Mouse (Mus musculus) heart, adult 9 months (tissue): ENCODE measurements around the gene Znhit2.
A peak's percentile ranks its signal among the peaks of the same experiment; 100 is the strongest.

ENCODE experiments used
- DNase-seq, 2 experiments: peaks; one replicate each; pipeline ENCODE4 v3.0.0; 2022; ENCODE audit warnings: low spot score in 2 of 2

Znhit2 gene

GRCm38 (mm10) chr19:6046294-6047153, 14.5 kb upstream of the Znhit2 start, which contains the start of gene Syvn1:
Syvn1 (plus strand) TSS chr19:6046576.
- peak; percentile 95 to 98 for DNase-seq

- peak in 1 of 2 experiments; percentile 30 for DNase-seq
Observed at GRCm38 (mm10) chr19:6047154-6047898, 13.7 kb upstream of the Znhit2 start.

GRCm38 (mm10) chr19:6047899-6048166, 13.2 kb upstream of the Znhit2 start:
- DNase-seq, result no peak

- DNase-seq, result peak in 1 of 2 experiments; percentile 19
Observed at GRCm38 (mm10) chr19:6048681-6049410, 12.1 kb upstream of the Znhit2 start.

GRCm38 (mm10) chr19:6052516-6052915, 8.5 kb upstream of the Znhit2 start:
- no peak for DNase-seq

GRCm38 (mm10) chr19:6054296-6054695, 6.7 kb upstream of the Znhit2 start:
- DNase-seq, result no peak

- DNase-seq, result no peak
Observed at GRCm38 (mm10) chr19:6056696-6057095, 4.3 kb upstream of the Znhit2 start.

GRCm38 (mm10) chr19:6057313-6058096, 3.5 kb upstream of the Znhit2 start, which contains the start of the genes Mrpl49 and Fau:
Mrpl49 (minus strand) TSS chr19:6057785.
Fau (plus strand) TSS chr19:6057844.
- peak; percentile 99 for DNase-seq

DNA sequence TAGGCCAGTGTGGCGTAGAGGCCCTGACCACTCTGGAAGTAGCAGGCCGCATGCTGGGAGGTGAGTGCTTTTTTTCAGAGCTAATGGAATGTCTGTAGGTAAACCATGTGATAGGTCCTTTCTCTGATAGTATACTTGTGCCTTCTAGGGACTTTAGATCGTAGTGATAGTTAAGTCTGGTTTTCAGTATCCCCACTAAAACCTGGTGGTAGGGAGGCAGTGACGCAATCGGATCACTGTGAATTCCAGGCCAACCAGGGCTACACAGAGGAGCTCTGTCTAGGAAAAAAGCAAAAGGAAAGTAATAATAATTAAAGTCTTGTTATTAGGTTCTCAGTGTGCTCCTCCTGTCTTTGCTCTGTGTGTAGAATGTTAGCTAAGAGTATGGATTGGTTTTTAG, 2.5 kb upstream of the Znhit2 start:
- no peak for DNase-seq

DNA sequence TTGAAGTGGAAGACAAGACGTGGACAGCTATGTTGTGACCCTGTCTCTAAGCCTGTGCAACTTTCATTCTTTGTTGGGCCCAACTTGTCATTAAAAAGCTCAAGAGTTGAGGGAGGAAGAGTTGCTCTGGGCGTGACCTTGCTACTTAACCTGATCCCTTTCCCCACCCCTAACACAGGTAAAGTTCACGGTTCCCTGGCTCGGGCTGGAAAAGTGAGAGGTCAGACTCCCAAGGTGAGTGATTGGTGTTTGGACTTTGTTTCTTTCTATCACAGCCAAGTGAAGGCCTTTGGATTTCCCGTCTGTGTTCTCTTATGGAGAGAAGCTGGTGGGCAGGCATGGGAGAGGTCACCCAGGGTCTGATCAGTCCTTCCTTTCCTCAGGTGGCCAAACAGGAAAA, 2.0 kb upstream of the Znhit2 start:
- no peak for DNase-seq

- no peak for DNase-seq
Observed at GRCm38 (mm10) chr19:6061641-6062302, 780 bp downstream of the Znhit2 start.

- DNase-seq, result no peak
Observed at GRCm38 (mm10) chr19:6062418-6062817, 1.4 kb downstream of the Znhit2 start.

DNA sequence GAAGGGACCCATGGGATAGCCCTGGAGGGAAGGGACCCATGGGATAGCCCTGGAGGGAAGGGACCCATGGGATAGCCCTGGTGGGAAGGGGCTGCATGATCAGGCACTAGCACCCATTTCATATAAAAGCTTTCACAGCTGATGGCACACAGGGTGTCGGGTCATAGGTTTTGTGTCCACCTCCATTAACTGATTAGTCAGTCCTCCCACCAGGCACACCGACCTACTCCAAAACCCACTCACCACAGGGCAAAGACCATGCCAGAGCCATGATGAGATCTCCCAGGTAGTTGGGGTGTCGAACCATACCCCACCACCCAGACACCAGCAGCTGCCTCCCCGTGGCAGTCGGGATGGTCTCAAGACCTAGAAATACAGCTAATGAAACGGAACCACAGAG, 2.1 kb downstream of the Znhit2 start:
- no peak for DNase-seq

- DNase-seq, result no peak
Observed at GRCm38 (mm10) chr19:6066571-6066970, 5.6 kb downstream of the Znhit2 start.

DNA sequence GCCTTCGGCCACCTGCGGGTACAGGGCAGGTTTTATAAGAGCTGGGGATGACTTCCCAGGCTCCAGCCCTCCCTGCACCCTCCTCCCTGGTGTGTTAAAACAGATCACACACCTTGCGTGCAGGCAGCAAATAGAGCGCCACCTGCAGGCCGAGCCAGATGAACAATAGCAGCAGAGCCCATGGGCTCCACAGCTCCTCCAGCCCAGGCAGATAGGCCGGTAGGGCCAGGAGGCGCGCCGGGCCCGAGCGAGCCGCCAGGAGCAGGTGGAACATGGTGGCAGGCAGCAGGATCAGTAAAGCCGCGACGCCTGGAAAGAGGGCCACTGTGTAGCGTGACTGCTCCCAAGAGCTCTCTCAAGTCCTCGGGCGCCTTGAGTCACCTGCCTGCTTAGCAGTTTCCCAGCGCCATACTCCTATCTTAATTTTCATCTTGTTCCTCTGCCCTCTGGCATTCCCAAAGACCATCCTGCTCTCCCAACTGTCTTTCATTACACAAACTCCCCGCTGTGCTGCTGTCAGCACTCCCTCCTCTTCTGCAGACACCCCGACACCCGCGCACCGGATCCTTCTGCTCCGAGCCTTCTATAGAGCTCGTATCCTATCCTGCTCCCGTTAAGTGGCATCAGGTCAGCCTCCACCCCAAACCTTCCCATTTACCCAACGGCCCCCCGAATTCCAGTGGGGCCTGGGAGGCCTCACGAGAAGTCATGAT, 6.2 kb downstream of the Znhit2 start:
- peak; percentile 57 to 62 for DNase-seq

DNA sequence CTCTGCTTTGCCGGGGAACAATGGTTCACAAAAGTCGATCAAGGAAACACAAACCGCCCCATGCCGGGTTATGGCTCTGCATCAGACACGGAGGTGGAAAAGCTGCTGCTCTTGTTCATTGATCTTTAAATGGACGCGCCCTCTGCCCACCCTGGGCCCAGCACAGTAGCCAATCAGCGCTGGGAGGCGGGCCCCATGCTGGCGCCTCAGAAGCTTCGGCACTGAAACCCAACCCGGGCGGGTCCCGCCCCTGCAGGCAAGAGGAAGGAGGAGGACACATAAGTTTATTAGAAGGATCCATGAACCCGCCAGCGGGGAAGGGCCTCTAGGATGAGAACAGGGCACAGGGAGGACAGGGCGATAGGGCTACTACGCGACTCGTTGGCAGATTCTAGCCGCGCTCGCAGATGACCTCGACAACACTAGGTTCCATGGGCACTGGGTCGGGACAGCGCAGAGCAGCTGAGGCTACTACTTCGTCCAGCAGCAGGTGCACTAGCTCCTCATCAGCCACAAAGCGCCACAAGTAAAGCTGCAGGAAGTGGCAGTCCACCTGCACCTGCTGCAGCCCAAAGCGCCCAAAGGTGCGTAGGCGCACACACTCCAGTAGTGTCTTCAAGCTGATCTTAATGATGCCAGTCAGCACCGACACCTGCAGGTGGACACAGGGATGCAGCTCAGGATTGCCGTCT, 6.9 kb downstream of the Znhit2 start, which contains the start of gene Tm7sf2:
Tm7sf2 (minus strand) TSS at position 650 of the 692 bp plus-strand sequence.
- DNase-seq, result peak; percentile 91 to 93

GRCm38 (mm10) chr19:6068951-6069350, 8.0 kb downstream of the Znhit2 start:
- DNase-seq, result no peak

DNA sequence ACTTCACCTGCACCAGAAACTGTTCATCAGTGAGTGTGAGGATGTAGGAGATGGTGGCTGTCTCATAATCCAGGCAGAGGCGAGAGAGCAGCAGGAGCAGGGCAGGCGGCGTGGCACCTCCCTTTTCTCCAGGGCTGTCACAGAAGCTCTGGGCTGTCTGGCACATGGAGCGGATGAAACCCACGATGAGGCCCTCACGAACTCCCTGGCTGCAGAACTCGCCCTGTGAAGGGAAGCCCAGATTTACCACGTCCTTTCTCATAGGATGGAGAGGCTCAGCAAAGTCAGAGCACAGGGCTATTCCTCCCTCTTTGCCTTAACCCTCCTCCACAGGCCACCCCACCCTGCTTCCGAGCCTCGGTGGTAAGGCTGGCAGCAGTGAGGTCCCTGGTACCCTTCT, 8.9 kb downstream of the Znhit2 start:
- DNase-seq, result no peak

DNA sequence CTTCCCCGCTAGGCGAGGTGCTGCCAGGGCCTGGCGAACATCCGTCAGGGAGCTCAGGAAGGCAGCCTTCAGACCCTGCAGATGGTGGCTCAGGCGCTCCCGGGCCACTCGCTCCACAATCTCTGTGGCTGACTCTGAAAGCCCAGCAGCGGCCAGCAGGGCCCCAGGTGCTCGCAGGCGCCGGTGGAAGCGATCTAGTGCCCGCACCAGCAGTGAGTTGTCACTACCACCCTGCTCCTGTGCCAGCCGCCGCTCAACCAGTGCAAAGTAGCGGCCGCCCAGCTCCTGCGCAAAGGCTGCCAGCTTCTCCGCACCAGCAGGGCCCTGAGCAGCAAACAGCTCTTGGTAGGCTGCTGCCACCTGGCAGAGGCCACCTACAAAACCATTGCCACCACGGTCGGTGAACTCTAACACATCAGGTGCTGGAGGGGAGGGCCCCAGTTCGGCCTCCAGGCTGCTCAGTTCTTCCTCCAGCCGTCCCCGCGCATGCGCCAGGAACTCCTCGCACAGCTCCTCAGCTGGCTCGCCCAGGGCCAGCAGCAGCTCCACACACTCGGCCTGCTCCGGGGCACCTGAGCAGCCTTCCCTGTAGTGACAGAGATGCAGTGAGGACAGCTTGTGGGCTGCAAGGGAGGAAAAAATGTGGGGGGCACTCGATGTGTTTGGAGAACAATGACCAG, 9.7 kb downstream of the Znhit2 start:
- DNase-seq, result no peak
